Mouse (Mus musculus) c-Kit-positive CD71-positive TER-119-positive erythroid progenitor cells, embryonic 14.5 days (primary cell): ENCODE results near the gene Dph1.

Source experiments
- DNase-seq: peaks from one replicate; pipeline ENCODE4 v3.0.0-alpha.2; 2013; ENCODE audit warnings: low spot score

The Dph1 gene

GRCm38 (mm10) chr11:75173095-75173798 lies 17.8 kb downstream of the Dph1 start:
- peak; percentile 72 for DNase-seq

GRCm38 (mm10) chr11:75172151-75173094 lies 18.6 kb downstream of the Dph1 start:
- DNase-seq, result no peak

- no peak for DNase-seq
Observed at GRCm38 (mm10) chr11:75171186-75171865, 19.7 kb downstream of the Dph1 start.

- peak; percentile 86 for DNase-seq
Observed at GRCm38 (mm10) chr11:75170136-75170751, 20.8 kb downstream of the Dph1 start.

- DNase-seq, result no peak
Observed at GRCm38 (mm10) chr11:75169405-75170080, 21.5 kb downstream of the Dph1 start, which contains the start of gene Hic1. Gene Hic1 (minus strand): TSS chr11:75169519.

GRCm38 (mm10) chr11:75168590-75169361 lies 22.3 kb downstream of the Dph1 start:
- peak; percentile 61 for DNase-seq

- DNase-seq, result no peak
Observed at GRCm38 (mm10) chr11:75167643-75168589, 23.1 kb downstream of the Dph1 start.

GRCm38 (mm10) chr11:75166861-75167642 lies 24.0 kb downstream of the Dph1 start:
- no peak for DNase-seq

- no peak for DNase-seq
Observed at GRCm38 (mm10) chr11:75166193-75166842, 24.7 kb downstream of the Dph1 start.

- peak; percentile 55 for DNase-seq
Observed at GRCm38 (mm10) chr11:75165441-75166192, 25.4 kb downstream of the Dph1 start.

- no peak for DNase-seq
Observed at GRCm38 (mm10) chr11:75164750-75165149, 26.3 kb downstream of the Dph1 start.

- DNase-seq, result no peak
Observed at GRCm38 (mm10) chr11:75164051-75164450, 27.0 kb downstream of the Dph1 start.

- DNase-seq, result no peak
Observed at GRCm38 (mm10) chr11:75163379-75163778, 27.7 kb downstream of the Dph1 start.

- no peak for DNase-seq
Observed at GRCm38 (mm10) chr11:75162591-75163080, 28.4 kb downstream of the Dph1 start.

GRCm38 (mm10) chr11:75161417-75162008 lies 29.5 kb downstream of the Dph1 start:
- DNase-seq, result no peak

GRCm38 (mm10) chr11:75160954-75161353 lies 30.1 kb downstream of the Dph1 start:
- no peak for DNase-seq

- no peak for DNase-seq
Observed at GRCm38 (mm10) chr11:75159564-75159963, 31.5 kb downstream of the Dph1 start.
